Mouse (Mus musculus) ES-E14 (cell line): ENCODE measurements around the gene Hspb1.

Experiments used
- MAFK ChIP-seq: IDR thresholded peaks from 2 replicates; pipeline ENCODE4 v1.6.1; 2014; ENCODE audit warnings: mild to moderate bottlenecking, low read depth, low read length, inconsistent platforms; ENCODE audit not compliant: insufficient read depth
- ZNF384 ChIP-seq: IDR thresholded peaks from 2 replicates; pipeline ENCODE4 v1.6.1; 2012; ENCODE audit warnings: low read depth, low read length, inconsistent platforms

DNA sequence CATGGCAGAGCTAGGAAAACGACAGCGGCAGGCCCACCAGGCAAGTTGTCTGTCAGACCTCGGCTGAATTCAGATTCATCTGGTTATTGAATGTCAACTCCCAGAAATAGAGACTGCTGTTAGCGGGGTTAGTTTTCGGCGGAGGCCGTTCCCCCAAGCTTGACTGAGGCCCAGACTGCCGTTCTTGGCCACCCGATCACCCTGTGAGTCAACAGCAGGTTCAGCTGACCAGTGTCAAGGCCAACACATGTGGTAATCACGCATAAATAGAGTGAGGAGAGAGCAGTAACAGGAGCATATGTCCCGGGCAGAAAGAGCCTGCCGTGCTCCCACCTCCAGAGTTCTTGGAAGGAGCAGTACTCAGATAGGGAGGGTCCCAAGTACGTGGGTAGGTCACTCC lies 19.5 kb downstream of the Hspb1 start:
- TF ChIP-seq MAFK (no peak), ZNF384 (no peak)
